Mouse (Mus musculus): ENCODE results near the gene Ddx39.

DNA sequence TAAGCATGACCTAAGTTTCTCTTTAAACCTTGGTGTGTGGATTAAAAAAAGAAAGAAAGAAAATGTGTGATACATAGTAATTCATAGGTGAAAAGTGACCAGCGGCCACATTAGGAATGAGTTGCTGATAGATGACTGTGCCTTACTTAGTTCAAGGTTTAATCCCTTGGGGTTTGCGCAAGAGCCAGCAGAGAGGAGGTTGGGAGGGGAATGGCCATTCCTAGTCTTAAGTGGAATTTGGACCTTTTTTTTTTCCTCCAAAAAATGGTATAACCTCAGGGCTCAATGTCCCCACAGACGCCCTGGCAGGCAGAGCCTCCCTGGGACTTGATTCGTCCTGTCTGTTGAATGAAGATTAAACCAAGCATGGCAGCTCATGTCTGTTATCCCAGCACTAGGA lies 29.1 kb downstream of the Ddx39 start:
- no peak for TF ChIP-seq CTCF (conservative IDR thresholded peaks at IDR 0.05; ENCODE audit: insufficient read depth, insufficient read length, low read depth, low read length)
- TF ChIP-seq POLR2A (IDR thresholded peaks at IDR 0.05; ENCODE audit: low read depth, low read length), result no peak
